Mouse (Mus musculus) cerebellum, postnatal 25 days (tissue): ENCODE measurements at regions not wholly inside any gene's neighbourhood (a gene's known extent, or its start where the extent isn't known, plus 50 kb on each side); places are given as distances from the start of the nearest gene placed in this dataset.

Experiments
- DNase-seq, 2 experiments: peaks; one replicate each; pipeline ENCODE4 v3.0.0; 2021; ENCODE audit warnings: mixed read lengths in 2 of 2

- DNase-seq: no peak
These were observed 210.9 kb upstream of the St8sia2 start for GRCm38 (mm10) chr7:74224378-74224777.

GRCm38 (mm10) chr7:74200661-74201060, 187.2 kb upstream of the St8sia2 start:
- DNase-seq: peak in 1 of 2 experiments; percentile 21

- DNase-seq: no peak
These were observed 185.3 kb upstream of the St8sia2 start for GRCm38 (mm10) chr7:74198796-74199195.

- DNase-seq: no peak
These were observed 171.2 kb upstream of the St8sia2 start for GRCm38 (mm10) chr7:74184661-74185060.

- DNase-seq: no peak
These were observed 160.7 kb upstream of the St8sia2 start for GRCm38 (mm10) chr7:74174206-74174605.

DNA sequence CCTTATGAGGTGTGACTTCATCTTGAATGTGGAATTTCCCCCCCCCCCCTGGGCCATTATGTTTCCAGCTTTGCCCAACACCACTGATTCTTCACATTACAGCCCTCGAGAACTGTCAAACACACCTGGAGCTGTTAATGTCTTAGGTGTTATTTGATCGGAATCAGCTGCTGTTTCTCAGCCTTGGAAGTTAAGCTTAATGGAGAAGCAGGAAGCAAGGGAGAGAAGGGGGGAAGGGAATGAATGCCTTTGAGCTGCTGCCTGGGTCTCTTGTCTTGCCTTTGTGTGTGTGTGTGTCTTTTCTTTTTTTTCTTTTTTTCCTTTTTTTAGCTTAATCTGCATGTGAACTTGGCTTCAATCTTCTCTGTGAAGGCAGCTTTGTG, 159.7 kb upstream of the St8sia2 start:
- DNase-seq: no peak

DNA sequence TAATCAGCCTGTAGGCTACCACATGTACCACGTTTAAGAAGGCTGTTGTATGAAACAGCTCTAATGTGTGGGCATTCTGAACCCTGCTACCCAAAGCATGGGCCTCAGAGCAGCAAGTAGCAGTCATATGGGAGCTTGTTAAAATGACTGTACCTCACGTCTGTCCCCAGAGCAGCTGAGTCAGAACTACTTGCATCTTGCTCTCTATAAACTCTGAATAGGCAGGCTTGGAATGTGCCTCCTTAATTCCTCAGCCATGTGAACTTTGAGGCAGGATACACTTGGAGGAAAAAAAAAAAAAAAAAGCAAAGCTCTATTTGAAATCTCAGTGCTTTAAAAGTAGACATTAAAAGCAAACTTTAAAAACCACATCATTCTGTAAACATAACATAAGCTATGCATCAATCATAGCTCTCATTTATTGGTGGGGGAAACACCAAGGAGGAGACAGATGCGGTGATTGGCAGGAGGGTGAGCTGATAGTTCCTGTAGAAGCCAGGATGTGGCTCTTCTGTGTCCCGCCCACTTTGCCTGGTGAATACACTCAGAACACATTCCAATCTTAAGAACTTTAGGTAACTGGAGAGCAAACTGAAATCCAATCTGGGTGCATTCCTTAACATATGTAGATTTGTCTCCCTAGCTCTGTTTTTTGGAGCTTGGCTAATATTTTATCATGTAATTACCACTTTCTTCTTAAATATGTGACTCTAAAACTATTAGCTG, 159.2 kb upstream of the St8sia2 start:
- DNase-seq: no peak

DNA sequence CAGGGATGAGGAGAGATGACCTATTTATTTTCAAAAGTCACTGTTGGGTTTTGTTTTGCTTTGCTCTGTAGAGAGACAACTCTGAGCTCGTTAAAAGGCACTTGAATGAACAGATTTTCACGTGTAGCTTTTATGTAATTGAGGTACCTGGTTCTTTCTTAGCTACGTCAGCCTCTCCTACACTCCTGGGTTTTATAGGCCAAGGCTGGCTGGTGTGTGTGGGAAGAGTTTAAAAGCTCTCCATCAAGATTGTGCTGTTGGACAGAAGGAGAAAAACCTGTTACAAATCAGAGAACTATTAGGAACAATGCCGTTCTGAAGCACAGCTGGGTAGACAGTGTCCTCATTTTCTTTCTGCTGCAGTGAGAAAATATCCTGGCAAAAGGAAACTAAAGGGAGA, 138.1 kb upstream of the St8sia2 start:
- DNase-seq: no peak

- no peak for DNase-seq
These were observed 129.7 kb upstream of the St8sia2 start for GRCm38 (mm10) chr7:74143236-74143635.

DNA sequence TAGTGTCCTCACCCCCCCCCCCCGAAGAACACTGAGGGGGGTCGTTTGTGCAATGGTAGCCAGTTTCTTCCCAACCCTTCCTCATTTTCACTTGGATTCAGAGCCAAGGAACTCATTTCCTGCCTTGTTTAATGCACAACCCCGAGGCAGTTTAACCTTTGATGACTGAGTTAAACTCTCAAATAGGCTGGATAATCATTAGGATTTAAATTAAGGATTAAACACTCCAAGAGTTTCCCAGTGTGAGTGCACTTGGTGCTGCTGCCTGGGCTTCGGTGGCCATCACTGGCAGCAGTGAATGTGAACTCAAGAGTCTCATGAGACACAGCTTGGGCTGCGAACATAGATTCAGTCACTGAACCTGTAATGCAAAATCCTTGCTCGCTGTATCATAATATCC, 124.7 kb upstream of the St8sia2 start:
- DNase-seq: no peak

GRCm38 (mm10) chr7:74130206-74130836, 116.8 kb upstream of the St8sia2 start:
- DNase-seq: no peak

DNA sequence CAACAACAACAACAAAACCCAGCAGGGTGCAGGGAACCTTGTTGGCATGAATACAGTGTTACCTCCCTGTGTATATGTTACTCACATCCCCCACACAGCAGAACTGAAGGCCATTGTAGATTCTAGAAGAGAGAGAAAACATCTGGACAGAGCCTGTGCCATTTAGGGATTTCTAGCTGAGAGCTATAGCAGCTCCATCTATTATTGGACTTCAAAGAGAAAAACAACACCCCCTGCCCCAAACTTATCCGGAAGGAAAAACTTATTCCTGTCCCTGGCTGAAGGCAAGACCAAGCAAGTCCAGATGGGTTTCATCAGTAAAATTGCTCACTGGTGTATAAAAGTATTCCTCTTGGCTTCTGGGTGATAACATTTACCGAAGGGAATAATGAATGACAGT, 98.6 kb upstream of the St8sia2 start:
- DNase-seq: no peak

DNA sequence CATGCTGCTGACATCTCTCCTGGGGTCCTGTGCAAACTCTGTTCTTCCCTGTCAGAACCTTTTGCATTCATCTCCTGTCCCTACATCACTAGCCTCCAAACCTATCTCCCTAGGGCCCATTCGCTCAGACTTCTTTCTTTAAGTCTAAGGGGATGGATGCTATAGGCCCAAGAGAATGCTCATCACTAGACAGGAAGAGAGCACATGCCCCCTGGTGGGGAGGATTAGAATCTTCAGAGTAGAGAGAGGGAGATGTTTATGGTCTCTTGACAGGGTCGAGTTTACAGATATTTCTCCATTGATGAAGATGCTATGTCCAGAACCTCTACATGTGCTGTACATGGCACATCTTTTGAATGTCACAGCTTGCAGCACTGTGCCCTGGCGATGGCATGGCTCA, 94.9 kb upstream of the St8sia2 start:
- DNase-seq: peak in 1 of 2 experiments; percentile 35

DNA sequence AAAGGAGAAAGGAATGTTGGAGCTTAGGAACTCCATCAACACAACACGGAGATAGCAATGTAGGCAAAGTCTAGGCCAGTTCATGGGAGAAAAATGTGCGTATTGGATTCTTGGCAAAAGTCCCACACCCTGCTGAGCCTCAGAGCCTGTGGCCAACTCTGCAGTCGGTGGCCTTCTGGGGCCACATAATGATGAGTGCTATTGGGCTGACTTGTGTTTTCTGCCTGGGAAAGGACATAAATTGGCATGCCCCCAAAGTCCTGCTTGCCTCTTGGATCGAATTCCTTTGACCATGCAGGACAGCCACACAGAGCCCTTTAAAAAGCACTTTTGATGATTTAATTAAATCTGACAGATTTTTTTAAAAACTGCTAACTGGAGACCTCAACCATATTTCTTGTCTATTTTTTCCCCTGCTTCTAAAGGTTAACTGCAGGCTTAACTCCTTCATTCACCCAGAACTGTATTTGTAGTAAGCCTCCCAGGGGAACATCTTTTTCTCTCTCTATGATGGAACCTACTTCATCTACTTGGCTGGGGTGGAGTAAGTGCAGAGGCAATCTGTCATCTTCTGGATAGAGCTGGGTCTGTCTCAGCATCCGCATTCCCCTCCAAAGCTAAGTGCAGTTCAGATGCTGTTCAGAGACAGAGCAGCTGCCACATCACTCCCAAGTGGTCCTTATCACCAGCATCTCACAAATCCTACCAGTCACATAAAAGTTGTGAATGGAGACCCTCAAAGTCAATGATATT, 93.9 kb upstream of the St8sia2 start:
- DNase-seq: peak; percentile 86 to 91

DNA sequence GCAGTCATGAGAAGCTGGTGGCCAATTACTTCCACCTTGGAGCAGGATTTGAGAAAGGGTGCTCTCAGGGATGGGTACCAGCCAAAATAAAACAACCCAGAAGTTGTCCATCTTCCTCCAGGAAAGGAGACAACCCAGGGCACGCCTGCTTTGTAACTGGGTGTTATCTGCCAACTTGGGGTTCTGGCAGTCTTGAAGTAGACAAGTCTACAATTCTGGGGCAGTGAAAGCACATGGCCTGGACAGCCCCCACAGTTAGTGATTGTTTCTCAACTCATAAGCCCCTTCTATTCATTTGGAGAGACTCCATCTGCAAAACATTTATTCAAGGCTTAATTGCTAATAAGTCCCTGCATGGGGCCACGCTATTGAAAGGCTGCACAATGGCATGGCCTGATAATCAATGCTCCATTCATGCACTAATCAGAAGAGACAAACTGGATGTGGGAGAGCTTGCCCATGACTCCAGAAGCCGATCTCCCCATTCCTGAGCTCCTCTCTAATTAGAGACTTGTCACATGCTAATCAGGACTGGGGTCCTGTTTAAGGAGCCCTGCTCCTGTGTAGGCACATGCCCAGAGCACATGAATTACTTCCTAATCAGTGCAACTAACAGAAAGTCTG, 78.0 kb upstream of the St8sia2 start:
- no peak for DNase-seq

- DNase-seq: no peak
These were observed 67.4 kb upstream of the St8sia2 start for GRCm38 (mm10) chr7:74080846-74081235.

DNA sequence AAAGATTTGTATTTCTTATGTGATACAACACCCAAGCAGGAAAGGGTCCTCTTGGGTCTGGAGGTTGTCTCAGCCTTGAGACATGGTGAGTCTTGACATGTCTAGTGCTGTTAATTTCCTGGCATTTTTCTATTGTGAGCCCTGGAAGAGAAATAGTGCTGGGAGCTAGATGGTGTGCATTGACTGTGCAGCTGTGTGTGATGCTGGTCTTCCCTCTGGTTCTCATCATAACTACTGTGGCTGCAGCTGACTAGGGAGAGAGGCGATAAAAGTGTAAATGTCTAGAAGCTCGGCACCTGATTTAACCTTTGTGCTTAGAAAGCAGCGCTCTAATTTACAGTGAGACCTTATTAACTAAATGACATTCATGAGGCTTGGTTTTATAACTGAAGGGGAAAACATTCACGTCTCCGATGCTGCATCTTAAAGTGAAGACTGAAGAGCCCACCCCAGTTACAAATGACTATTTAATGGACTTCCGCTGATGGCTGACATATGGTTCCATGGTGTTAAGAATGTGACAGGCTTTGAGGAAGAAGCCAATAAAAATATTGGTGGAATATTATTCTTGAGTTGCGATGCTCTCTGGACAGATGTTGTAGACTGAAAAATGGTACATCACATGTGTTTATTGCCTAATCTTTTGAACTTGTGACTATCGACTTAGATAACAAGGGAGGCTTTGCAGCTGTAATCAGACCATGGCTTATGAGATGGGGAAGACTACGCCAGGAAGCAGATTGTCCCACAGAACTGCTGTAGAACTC, 66.8 kb upstream of the St8sia2 start:
- DNase-seq: no peak

DNA sequence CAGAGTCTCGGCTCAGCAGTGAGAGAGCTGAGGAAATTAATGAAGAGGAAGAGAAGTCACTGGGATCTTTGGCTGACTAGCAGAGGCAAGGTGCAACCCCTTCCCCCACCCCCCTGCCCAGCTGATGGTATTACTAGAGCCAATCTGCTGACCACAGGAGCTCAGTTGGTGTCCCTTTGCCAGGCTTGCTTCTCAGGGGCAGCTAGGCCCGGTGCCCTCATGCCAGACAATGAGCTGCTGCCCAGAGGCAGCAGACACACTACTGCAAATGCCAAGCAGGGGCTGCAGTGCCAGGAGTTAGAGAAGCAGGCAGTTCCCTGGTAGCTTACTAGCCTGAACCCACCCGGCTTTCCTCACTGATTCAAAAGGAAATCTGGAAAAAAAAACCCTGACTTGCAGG, 59.1 kb upstream of the St8sia2 start:
- DNase-seq: no peak

- no peak for DNase-seq
These were observed 57.3 kb upstream of the St8sia2 start for GRCm38 (mm10) chr7:74070836-74071235.

- no peak for DNase-seq
These were observed 52.1 kb upstream of the St8sia2 start for GRCm38 (mm10) chr7:74065449-74066099.
